Mouse (Mus musculus) embryonic facial prominence, embryonic 12.5 days (tissue): ENCODE data around the gene Syne2. TPM values are rescaled to one million over a fixed set of nuclear protein-coding genes. Genes with fewer than 3 reads are reported as not detected.
A peak's percentile ranks its signal among the peaks of the same experiment; 100 is the strongest.

ENCODE experiments used
- ATAC-seq: fragments of 200-750 bp; cut with Nextera tagmentation; 2 replicates; pipeline ENCODE4 v1.8.0; 2017; ENCODE audit not compliant: insufficient number of reproducible peaks, insufficient read depth, low FRiP score, low TSS enrichment
- H3K27ac ChIP-seq: fragments of 300-500 bp; sonication (generic); 2 replicates; pipeline ENCODE4 v1.5.1; 2016; ENCODE audit warnings: mild to moderate bottlenecking
- H3K27me3 ChIP-seq: fragments of 300-500 bp; sonication (generic); 2 replicates; pipeline ENCODE4 v1.6.1; 2016; ENCODE audit warnings: mild to moderate bottlenecking, moderate library complexity
- H3K36me3 ChIP-seq: fragments of 300-500 bp; sonication (generic); 2 replicates; pipeline ENCODE4 v1.6.1; 2016; ENCODE audit warnings: mild to moderate bottlenecking
- H3K4me1 ChIP-seq: fragments of 300-500 bp; sonication (generic); 2 replicates; pipeline ENCODE4 v1.6.1; 2016
- H3K4me2 ChIP-seq: fragments of 300-500 bp; sonication (generic); replicated peaks from 2 replicates; pipeline ENCODE4 v1.6.1; 2016; ENCODE audit warnings: mild to moderate bottlenecking, moderate library complexity
- H3K4me3 ChIP-seq: fragments of 300-500 bp; sonication (generic); 2 replicates; pipeline ENCODE4 v1.5.1; 2016; ENCODE audit warnings: mild to moderate bottlenecking
- H3K9ac ChIP-seq: fragments of 300-500 bp; sonication (generic); 2 replicates; pipeline ENCODE4 v1.6.1; 2016; ENCODE audit warnings: mild to moderate bottlenecking, moderate library complexity
- H3K9me3 ChIP-seq: fragments of 300-500 bp; sonication (generic); 2 replicates; pipeline ENCODE4 v1.6.1; 2016; ENCODE audit warnings: mild to moderate bottlenecking, moderate library complexity
- WGBS: fragments of 180-500 bp; shearing (Covaris S2); methylation state at CpG from one replicate; pipeline ENCODE4 v1.1.7; 2016; 5-methylcytosine and 5-hydroxymethylcytosine counted together
- polyA plus RNA-seq: library from polyadenylated mRNA; unstranded; fragments of >200 nt; fragmentation: Nextera tagmentation; extraction: Ambion mirVana; gene quantifications from 2 replicates; pipeline ENCODE4 v1.2.1, GENCODE M21; 2016

Syne2 gene
- polyA plus RNA-seq, 1 experiment from 2014 or later = 97.4 TPM

GRCm38 (mm10) chr12:76071935-76072849 is 254.3 kb downstream of the Syne2 start:
- H3K4me1 ChIP-seq = peaks cover 24% of the 10 kb centered on the region
- peak overlapping the region; percentile 61 for H3K9ac ChIP-seq
- whole genome bisulfite sequencing = 2% methylated on average over 19 of the region's 19 CpGs
- H3K27me3 ChIP-seq = no peaks in the 10 kb centered on the region
- H3K9me3 ChIP-seq = no peaks in the 10 kb centered on the region
- H3K36me3 ChIP-seq = peaks cover 27% of the 10 kb centered on the region
- peak; percentile 61 for ATAC-seq
- peak overlapping the region; percentile 91 for H3K27ac ChIP-seq
- H3K4me3 ChIP-seq = peak overlapping the region; percentile 39
- peak overlapping the region; percentile 46 for H3K4me2 ChIP-seq

GRCm38 (mm10) chr12:76073066-76073826 is 255.3 kb downstream of the Syne2 start:
- H3K4me2 ChIP-seq = peak overlapping the region; percentile 46
- no peak for ATAC-seq
- H3K4me1 ChIP-seq = peaks cover 24% of the 10 kb centered on the region
- no peaks in the 10 kb centered on the region for H3K9me3 ChIP-seq
- peak overlapping the region; percentile 39 for H3K4me3 ChIP-seq
- H3K27ac ChIP-seq = peak overlapping the region; percentile 74; the same call in 1 of the 2 replicates
- H3K36me3 ChIP-seq = peaks cover 28% of the 10 kb centered on the region
- 5% methylated on average over 13 of the region's 13 CpGs for WGBS
- no peaks in the 10 kb centered on the region for H3K27me3 ChIP-seq
- peak overlapping the region; percentile 46 for H3K9ac ChIP-seq

GRCm38 (mm10) chr12:76073981-76074380 is 256.0 kb downstream of the Syne2 start:
- no peak for ATAC-seq
- no peaks in the 10 kb centered on the region for H3K27me3 ChIP-seq
- peak overlapping the region; percentile 44; the same call in 1 of the 2 replicates for H3K9ac ChIP-seq
- WGBS = 19% methylated on average over 7 of the region's 7 CpGs
- peaks cover 34% of the 10 kb centered on the region for H3K36me3 ChIP-seq
- no peak overlapping the region for H3K27ac ChIP-seq
- H3K9me3 ChIP-seq = no peaks in the 10 kb centered on the region
- peak overlapping the region; percentile 26; the same call in 1 of the 2 replicates for H3K4me3 ChIP-seq
- peaks cover 24% of the 10 kb centered on the region for H3K4me1 ChIP-seq
- H3K4me2 ChIP-seq = peak overlapping the region; percentile 48

GRCm38 (mm10) chr12:76080876-76081556 is 263.1 kb downstream of the Syne2 start:
- Histone ChIP-seq H3K4me1 (peaks cover 30% of the 10 kb centered on the region), H3K27me3 (no peaks in the 10 kb centered on the region), H3K27ac (no peak overlapping the region), H3K36me3 (peaks cover 32% of the 10 kb centered on the region), H3K4me2 (peak overlapping the region; percentile 50), H3K4me3 (peak overlapping the region; percentile 26), H3K9ac (peak overlapping the region; percentile 21; the same call in 1 of the 2 replicates), H3K9me3 (no peaks in the 10 kb centered on the region)
- WGBS = 34% methylated on average over 14 of the region's 14 CpGs
- ATAC-seq = no peak

GRCm38 (mm10) chr12:76081557-76082211 is 263.8 kb downstream of the Syne2 start:
- peak overlapping the region; percentile 21; the same call in 1 of the 2 replicates for H3K9ac ChIP-seq
- peaks cover 35% of the 10 kb centered on the region for H3K4me1 ChIP-seq
- no peaks in the 10 kb centered on the region for H3K27me3 ChIP-seq
- peak overlapping the region; percentile 50 for H3K4me2 ChIP-seq
- H3K9me3 ChIP-seq = no peaks in the 10 kb centered on the region
- H3K4me3 ChIP-seq = peak overlapping the region; percentile 26
- H3K27ac ChIP-seq = no peak overlapping the region
- peaks cover 27% of the 10 kb centered on the region for H3K36me3 ChIP-seq
- WGBS = 4% methylated on average over 22 of the region's 22 CpGs
- ATAC-seq = peak; percentile 68; the same call in 1 of the 2 replicates

GRCm38 (mm10) chr12:76085066-76085465 is 267.1 kb downstream of the Syne2 start:
- Histone ChIP-seq H3K4me1 (peaks cover 35% of the 10 kb centered on the region), H3K27ac (no peak overlapping the region), H3K27me3 (no peaks in the 10 kb centered on the region), H3K4me2 (no peak overlapping the region), H3K4me3 (no peak overlapping the region), H3K9ac (no peak overlapping the region), H3K36me3 (peaks cover 20% of the 10 kb centered on the region), H3K9me3 (no peaks in the 10 kb centered on the region)
- no peak for ATAC-seq
- 69% methylated on average over 9 of the region's 9 CpGs for WGBS

- 50% methylated on average over 15 of the region's 15 CpGs for WGBS
- Histone ChIP-seq H3K9ac (no peak overlapping the region), H3K9me3 (no peaks in the 10 kb centered on the region), H3K27ac (no peak overlapping the region), H3K4me2 (no peak overlapping the region), H3K4me3 (no peak overlapping the region), H3K36me3 (peaks cover 25% of the 10 kb centered on the region), H3K27me3 (no peaks in the 10 kb centered on the region), H3K4me1 (peaks cover 25% of the 10 kb centered on the region)
- no peak for ATAC-seq
Observed at GRCm38 (mm10) chr12:76085956-76086905, 268.3 kb downstream of the Syne2 start.

GRCm38 (mm10) chr12:76087025-76087424 is 269.1 kb downstream of the Syne2 start:
- Histone ChIP-seq H3K9me3 (no peaks in the 10 kb centered on the region), H3K4me2 (no peak overlapping the region), H3K27me3 (no peaks in the 10 kb centered on the region), H3K4me1 (peaks cover 17% of the 10 kb centered on the region), H3K27ac (no peak overlapping the region), H3K4me3 (no peak overlapping the region), H3K36me3 (peaks cover 27% of the 10 kb centered on the region), H3K9ac (no peak overlapping the region)
- 76% methylated on average over 13 of the region's 13 CpGs for WGBS
- no peak for ATAC-seq

GRCm38 (mm10) chr12:76092789-76093466 is 275.0 kb downstream of the Syne2 start:
- 91% methylated on average over 11 of the region's 11 CpGs for WGBS
- no peak overlapping the region for H3K9ac ChIP-seq
- H3K27ac ChIP-seq = no peak overlapping the region
- H3K9me3 ChIP-seq = no peaks in the 10 kb centered on the region
- ATAC-seq = no peak
- peaks cover 58% of the 10 kb centered on the region for H3K36me3 ChIP-seq
- H3K27me3 ChIP-seq = no peaks in the 10 kb centered on the region
- H3K4me2 ChIP-seq = no peak overlapping the region
- peaks cover 10% of the 10 kb centered on the region for H3K4me1 ChIP-seq
- H3K4me3 ChIP-seq = no peak overlapping the region
